In genomic region chr2:32082229-32082628, GRCm38 (mm10) we compare ENCODE assay signal across 8 mouse cellular contexts. TPM values are rescaled to one million over a fixed set of nuclear protein-coding genes. Genes with fewer than 3 reads are reported as not detected.
DNase-seq lines count a peak whose midpoint lies in the region; ATAC-seq and TF ChIP-seq lines count a peak whose summit lies in the region.

No protein-coding gene starts in this region.

- peaks cover 3% of the 10 kb centered on the region; the same call in 1 of the 2 replicates for H3K36me3 ChIP-seq in heart, embryonic 12.5 days
- H3K36me3 ChIP-seq in G1E (replicated peaks), result peaks cover 3% of the 10 kb centered on the region
- no peaks in the 10 kb centered on the region for H3K36me3 ChIP-seq in hindbrain, embryonic 16.5 days (ENCODE audit: control insufficient read depth, insufficient read depth, low read length)
- H3K36me3 ChIP-seq in midbrain, embryonic 13.5 days, result no peaks in the 10 kb centered on the region

- peak overlapping the region; percentile 70 for H3K4me3 ChIP-seq in heart, embryonic 12.5 days
- H3K4me3 ChIP-seq in G1E (ENCODE audit: low read depth, low read length), result peak overlapping the region; percentile 39; the same call in 1 of the 2 replicates
- peak overlapping the region; percentile 74 for H3K4me3 ChIP-seq in hindbrain, embryonic 16.5 days (ENCODE audit: low read length)
- no peak overlapping the region; the same call in 1 of the 2 replicates for H3K4me3 ChIP-seq in midbrain, embryonic 13.5 days (replicated peaks)

- peak overlapping the region; percentile 100 for H3K4me2 ChIP-seq in heart, embryonic 12.5 days
- peak overlapping the region; percentile 100 for H3K4me2 ChIP-seq in hindbrain, embryonic 16.5 days (ENCODE audit: low read length)
- H3K4me2 ChIP-seq in midbrain, embryonic 13.5 days (replicated peaks), result peak overlapping the region; percentile 99; the same call in 1 of the 2 replicates

- H3K27me3 ChIP-seq in heart, embryonic 12.5 days (replicated peaks), result no peaks in the 10 kb centered on the region
- peaks cover 56% of the 10 kb centered on the region for H3K27me3 ChIP-seq in G1E (ENCODE audit: insufficient read depth, low read length)
- peaks cover 29% of the 10 kb centered on the region for H3K27me3 ChIP-seq in hindbrain, embryonic 16.5 days (replicated peaks; ENCODE audit: control insufficient read depth, insufficient read depth, low read length)
- H3K27me3 ChIP-seq in midbrain, embryonic 13.5 days, result peaks cover 71% of the 10 kb centered on the region

- 29% methylated on average over 2 of the region's 2 CpGs for WGBS in heart, embryonic 12.5 days
- WGBS in hindbrain, embryonic 16.5 days, result 29% methylated on average over 2 of the region's 2 CpGs
- WGBS in midbrain, embryonic 13.5 days, result 45% methylated on average over 2 of the region's 2 CpGs

- peak overlapping the region; percentile 93 for H3K9ac ChIP-seq in heart, embryonic 12.5 days
- no peak overlapping the region for H3K9ac ChIP-seq in hindbrain, embryonic 16.5 days (ENCODE audit: low read depth, low read length)
- no peak overlapping the region for H3K9ac ChIP-seq in midbrain, embryonic 13.5 days (replicated peaks)

- DNase-seq in heart, postnatal 36 days, result no peak
- DNase-seq in G1E (ENCODE audit: low spot score), result no peak
- DNase-seq in cerebellum, adult 11-12 months, result no peak
- DNase-seq in right cerebral cortex, postnatal 14 days, result no peak
- DNase-seq in frontal cortex, postnatal 14 days (ENCODE audit: low spot score in 2 of 2), result no peak

- H3K4me1 ChIP-seq in heart, embryonic 12.5 days (replicated peaks), result peaks cover 43% of the 10 kb centered on the region
- peaks cover 56% of the 10 kb centered on the region for H3K4me1 ChIP-seq in G1E (ENCODE audit: insufficient read depth, low read depth, low read length)
- peaks cover 18% of the 10 kb centered on the region for H3K4me1 ChIP-seq in hindbrain, embryonic 16.5 days (ENCODE audit: control insufficient read depth, insufficient read depth, low read depth, low read length)
- H3K4me1 ChIP-seq in midbrain, embryonic 13.5 days (replicated peaks), result peaks cover 21% of the 10 kb centered on the region

- no peak for ATAC-seq in heart, embryonic 12.5 days (ENCODE audit: insufficient number of reproducible peaks, low FRiP score)
- no peak for ATAC-seq in G1E (ENCODE audit: extremely low read depth, insufficient number of reproducible peaks, low FRiP score, poor library complexity, severe bottlenecking)
- no peak for ATAC-seq in hindbrain, embryonic 16.5 days
- no peak for ATAC-seq in midbrain, embryonic 13.5 days

- no peaks in the 10 kb centered on the region for H3K9me3 ChIP-seq in heart, embryonic 12.5 days (replicated peaks)
- H3K9me3 ChIP-seq in G1E (replicated peaks), result peaks cover 11% of the 10 kb centered on the region
- no peaks in the 10 kb centered on the region for H3K9me3 ChIP-seq in hindbrain, embryonic 16.5 days (ENCODE audit: control insufficient read depth, low read length)
- no peaks in the 10 kb centered on the region for H3K9me3 ChIP-seq in midbrain, embryonic 13.5 days

- intact Hi-C loops in heart, postnatal 36 days (cut with DNase I), result loop anchor here (2.0 to 5.0 kb wide), 2 partner anchors 40 to 49 kb away; no protein-coding TSS in a partner anchor

- peak overlapping the region; percentile 88 for H3K27ac ChIP-seq in heart, embryonic 12.5 days (ENCODE audit: poor library complexity, severe bottlenecking)
- no peak overlapping the region for H3K27ac ChIP-seq in hindbrain, embryonic 16.5 days (ENCODE audit: low read depth, low read length)
- no peak overlapping the region for H3K27ac ChIP-seq in midbrain, embryonic 13.5 days

- no peak for TF ChIP-seq CTCF in G1E (IDR thresholded peaks at IDR 0.05; ENCODE audit: low read depth, low read length)

RNA-seq across cellular contexts. Expression of gene Fam78a, which starts 2.4 kb away (rescaled TPM):
- polyA plus RNA-seq in heart, embryonic 12.5 days (2016; fragmentation: Nextera tagmentation; extraction: Ambion mirVana), result 48.1 and 50.7 TPM in 2 replicates
- total RNA-seq in heart, postnatal 36 days (2021), result 10 to 100 TPM; 14.3 to 15.8 TPM
- total RNA-seq in G1E (2014; fragmentation: Nextera tagmentation), result 21.7 and 24.7 TPM in 2 replicates
- total RNA-seq in G1E (2017), result 25.3 and 27.4 TPM in 2 replicates
- polyA plus RNA-seq in G1E (2012), result 49.2 and 54.5 TPM in 2 replicates
- 0.50 and 0.69 TPM in 2 replicates for polyA plus RNA-seq in hindbrain, embryonic 16.5 days (2015; fragmentation: Nextera tagmentation; extraction: Ambion mirVana)
- 0.38 and 0.44 TPM in 2 replicates for polyA plus RNA-seq in midbrain, embryonic 13.5 days (2015; fragmentation: Nextera tagmentation; extraction: Ambion mirVana)

RNA-seq across cellular contexts. Expression of gene Plpp7, which starts 13.1 kb away (rescaled TPM):
- 11.4 and 13.6 TPM in 2 replicates for polyA plus RNA-seq in heart, embryonic 12.5 days (2016; fragmentation: Nextera tagmentation; extraction: Ambion mirVana)
- 10 to 100 TPM; 24.7 to 32.1 TPM for total RNA-seq in heart, postnatal 36 days (2021)
- not detected in 2 replicates for total RNA-seq in G1E (2014; fragmentation: Nextera tagmentation)
- 0.41 and 0.44 TPM in 2 replicates for total RNA-seq in G1E (2017)
- polyA plus RNA-seq in G1E (2012), result 0.42 and 0.44 TPM in 2 replicates
- polyA plus RNA-seq in hindbrain, embryonic 16.5 days (2015; fragmentation: Nextera tagmentation; extraction: Ambion mirVana), result 31.1 and 33.2 TPM in 2 replicates
- 16.6 and 19.1 TPM in 2 replicates for polyA plus RNA-seq in midbrain, embryonic 13.5 days (2015; fragmentation: Nextera tagmentation; extraction: Ambion mirVana)

Comparison
In these comparisons a context has a peak if more than half of its experiments do, and no peak if none do; other contexts are left out.
1. RNA of gene Fam78a, which starts 2.4 kb away (polyA plus RNA-seq): 49.2 to 54.5 TPM in G1E and 48.1 to 50.7 TPM in heart, embryonic 12.5 days; 0.50 to 0.69 TPM in hindbrain, embryonic 16.5 days and 0.38 to 0.44 TPM in midbrain, embryonic 13.5 days; every median in the first group is over 10 times any median in the second.
2. Peak in every context shown above with its lines, with median percentiles within 50 percentile points of each other: H3K4me2 ChIP-seq.